Mouse (Mus musculus): ENCODE data around the gene Rab42. TPM values are rescaled to one million over a fixed set of nuclear protein-coding genes. Genes with fewer than 3 reads are reported as not detected.

Gene Rab42
- polyA plus RNA-seq, 1 experiment from 2014 or later: 3.0 TPM

DNA sequence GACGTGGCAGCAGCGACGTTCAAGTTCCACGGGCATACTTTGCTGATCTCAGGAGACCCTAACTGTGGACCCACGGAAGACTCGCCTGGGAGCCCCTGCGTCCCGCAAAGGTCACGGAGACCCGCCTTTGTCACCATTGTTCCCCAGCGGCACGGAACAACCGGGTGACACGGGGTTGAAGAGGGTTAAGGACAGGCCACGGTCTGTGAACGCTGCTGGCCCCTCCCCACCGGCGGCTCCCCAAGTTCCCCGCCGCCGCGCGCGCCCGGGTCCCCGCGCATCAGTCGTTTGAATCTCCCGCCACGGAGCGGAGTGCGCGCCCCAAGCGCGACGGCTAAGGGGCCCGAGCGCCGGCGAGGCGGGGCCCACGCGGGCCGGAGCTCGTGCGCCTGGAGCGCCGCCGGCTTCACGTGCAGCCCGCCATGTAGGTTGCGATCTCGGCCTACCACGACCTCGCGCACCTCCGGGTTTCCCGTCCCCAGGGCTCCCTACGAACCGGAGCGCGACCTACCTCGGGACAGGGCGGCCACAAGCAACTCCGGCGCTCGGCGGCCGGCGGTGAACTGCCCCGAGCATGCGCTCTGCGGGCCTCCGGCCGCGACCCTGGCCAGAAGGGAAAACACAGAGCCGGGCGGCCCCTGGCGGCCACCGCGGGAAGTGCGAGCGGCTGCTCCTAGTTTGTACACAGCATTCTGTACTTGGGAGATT lies 42.1 kb upstream of the Rab42 start:
- H3K27ac ChIP-seq (ENCODE audit: low read depth, low read length): no peak overlapping the region; the same call in 1 of the 2 replicates
- ATAC-seq (ENCODE audit: low read depth): peak; percentile 89
- WGBS: under 1% methylated on average over 80 of the region's 83 CpGs
- H3K36me3 ChIP-seq (ENCODE audit: control insufficient read depth, insufficient read depth, low read length): no peaks in the 10 kb centered on the region
- H3K4me2 ChIP-seq (ENCODE audit: low read depth, low read length): peak overlapping the region; percentile 98
- H3K4me3 ChIP-seq (ENCODE audit: low read depth, low read length): peak overlapping the region; percentile 79
- H3K9ac ChIP-seq (replicated peaks; ENCODE audit: low read depth, low read length): peak overlapping the region; percentile 77
- H3K27me3 ChIP-seq (ENCODE audit: control insufficient read depth, insufficient read depth, low read length): no peaks in the 10 kb centered on the region
- H3K9me3 ChIP-seq (ENCODE audit: control insufficient read depth, low read length): no peaks in the 10 kb centered on the region
- peaks cover 13% of the 10 kb centered on the region for H3K4me1 ChIP-seq (ENCODE audit: control insufficient read depth, insufficient read depth, low read length)

DNA sequence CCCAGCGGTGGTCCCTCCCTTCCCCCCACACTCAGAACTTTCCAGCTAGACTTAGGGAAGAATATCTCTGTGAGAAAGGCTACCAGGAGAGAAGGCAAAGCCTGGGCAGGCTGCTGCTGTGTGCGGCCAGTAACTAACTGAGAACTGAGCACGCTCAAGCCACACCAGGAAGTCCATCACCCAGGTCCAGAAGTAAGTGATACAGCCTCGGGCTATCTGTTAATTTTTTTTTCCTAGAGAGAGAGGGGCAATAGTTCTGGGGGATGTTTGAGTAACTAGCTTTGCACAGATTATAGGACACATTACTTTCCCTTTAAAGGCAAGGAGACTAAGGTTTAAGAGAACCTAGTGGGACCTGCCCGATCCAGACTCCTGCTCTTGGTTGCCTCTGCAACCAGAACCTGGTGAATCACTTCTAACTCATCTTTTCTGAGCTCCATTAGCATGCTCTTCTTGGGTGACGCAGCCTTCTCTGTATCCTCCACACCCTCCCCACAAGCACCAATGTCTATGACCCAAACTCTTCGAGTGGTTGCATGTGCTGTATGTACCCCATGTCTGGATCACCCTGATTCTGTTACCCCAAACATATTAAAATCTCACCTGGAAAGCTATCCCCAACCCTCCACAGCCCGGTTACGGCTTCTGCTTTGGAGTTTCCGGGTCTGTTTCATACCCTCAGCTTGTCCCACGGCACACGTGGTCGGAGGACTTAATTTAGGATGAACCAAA lies 41.4 kb upstream of the Rab42 start:
- H3K36me3 ChIP-seq (ENCODE audit: control insufficient read depth, insufficient read depth, low read length): no peaks in the 10 kb centered on the region
- H3K4me3 ChIP-seq (ENCODE audit: low read depth, low read length): peak overlapping the region; percentile 79
- no peak overlapping the region for H3K27ac ChIP-seq (ENCODE audit: low read depth, low read length)
- H3K4me1 ChIP-seq (ENCODE audit: control insufficient read depth, insufficient read depth, low read length): peaks cover 13% of the 10 kb centered on the region
- H3K4me2 ChIP-seq (ENCODE audit: low read depth, low read length): peak overlapping the region; percentile 98
- H3K9ac ChIP-seq (replicated peaks; ENCODE audit: low read depth, low read length): peak overlapping the region; percentile 77; the same call in 1 of the 2 replicates
- WGBS: 10% methylated on average over 13 of the region's 13 CpGs
- ATAC-seq (ENCODE audit: low read depth): no peak
- no peaks in the 10 kb centered on the region for H3K27me3 ChIP-seq (ENCODE audit: control insufficient read depth, insufficient read depth, low read length)
- H3K9me3 ChIP-seq (ENCODE audit: control insufficient read depth, low read length): no peaks in the 10 kb centered on the region

DNA sequence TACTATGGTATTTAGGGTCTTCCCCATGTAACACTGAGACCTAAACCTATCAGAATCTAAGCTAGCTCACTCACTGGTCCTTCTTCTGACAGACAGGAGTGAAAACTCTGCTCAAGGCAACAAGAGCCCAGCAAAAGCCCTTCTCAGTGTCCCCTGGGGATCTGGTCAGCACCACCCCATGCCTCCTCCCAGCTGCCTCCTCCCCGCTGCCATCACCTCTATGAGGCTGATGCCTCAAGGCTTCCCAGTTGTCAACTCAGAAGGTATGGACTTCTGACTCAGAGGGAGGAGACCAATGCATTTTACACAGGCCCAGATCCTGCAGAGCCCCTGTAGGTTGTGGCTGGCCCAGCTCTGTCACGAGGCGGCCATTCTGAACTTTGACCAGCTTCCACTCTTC lies 38.3 kb upstream of the Rab42 start:
- WGBS: 91% methylated on average over 3 of the region's 3 CpGs
- Histone ChIP-seq H3K4me2 (ENCODE audit: low read depth, low read length) (no peak overlapping the region), H3K9me3 (ENCODE audit: control insufficient read depth, low read length) (no peaks in the 10 kb centered on the region), H3K36me3 (ENCODE audit: control insufficient read depth, insufficient read depth, low read length) (no peaks in the 10 kb centered on the region), H3K27ac (ENCODE audit: low read depth, low read length) (no peak overlapping the region), H3K4me1 (ENCODE audit: control insufficient read depth, insufficient read depth, low read length) (peaks cover 13% of the 10 kb centered on the region), H3K9ac (replicated peaks; ENCODE audit: low read depth, low read length) (no peak overlapping the region), H3K4me3 (ENCODE audit: low read depth, low read length) (no peak overlapping the region), H3K27me3 (ENCODE audit: control insufficient read depth, insufficient read depth, low read length) (no peaks in the 10 kb centered on the region)
- ATAC-seq (ENCODE audit: low read depth): no peak

DNA sequence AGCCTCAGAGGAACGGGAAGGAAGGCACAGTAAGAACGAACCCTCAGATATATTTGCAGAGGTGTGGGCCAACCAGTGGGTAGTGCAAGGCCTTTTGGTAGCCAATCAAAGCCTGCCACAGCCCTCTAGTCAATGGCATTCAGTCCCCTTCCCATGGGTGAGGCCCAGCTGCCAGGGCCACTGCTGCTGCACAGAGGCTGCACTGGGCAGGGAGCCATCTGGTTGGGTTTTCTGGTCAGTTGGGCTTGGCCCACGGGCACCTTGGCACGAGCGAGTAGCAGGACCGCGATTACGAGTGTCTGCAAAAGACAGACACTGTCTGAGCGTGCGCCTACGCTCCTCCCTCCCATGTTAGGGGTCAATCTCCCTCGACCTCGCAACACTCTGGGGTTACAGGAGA lies 35.8 kb upstream of the Rab42 start:
- Histone ChIP-seq H3K27ac (ENCODE audit: low read depth, low read length) (no peak overlapping the region), H3K9me3 (ENCODE audit: control insufficient read depth, low read length) (no peaks in the 10 kb centered on the region), H3K36me3 (ENCODE audit: control insufficient read depth, insufficient read depth, low read length) (peaks cover 9% of the 10 kb centered on the region), H3K4me2 (ENCODE audit: low read depth, low read length) (no peak overlapping the region), H3K4me1 (ENCODE audit: control insufficient read depth, insufficient read depth, low read length) (peaks cover 3% of the 10 kb centered on the region; the same call in 1 of the 2 replicates), H3K9ac (replicated peaks; ENCODE audit: low read depth, low read length) (no peak overlapping the region), H3K27me3 (ENCODE audit: control insufficient read depth, insufficient read depth, low read length) (no peaks in the 10 kb centered on the region), H3K4me3 (ENCODE audit: low read depth, low read length) (no peak overlapping the region)
- WGBS: 94% methylated on average over 13 of the region's 13 CpGs
- no peak for ATAC-seq (ENCODE audit: low read depth)

DNA sequence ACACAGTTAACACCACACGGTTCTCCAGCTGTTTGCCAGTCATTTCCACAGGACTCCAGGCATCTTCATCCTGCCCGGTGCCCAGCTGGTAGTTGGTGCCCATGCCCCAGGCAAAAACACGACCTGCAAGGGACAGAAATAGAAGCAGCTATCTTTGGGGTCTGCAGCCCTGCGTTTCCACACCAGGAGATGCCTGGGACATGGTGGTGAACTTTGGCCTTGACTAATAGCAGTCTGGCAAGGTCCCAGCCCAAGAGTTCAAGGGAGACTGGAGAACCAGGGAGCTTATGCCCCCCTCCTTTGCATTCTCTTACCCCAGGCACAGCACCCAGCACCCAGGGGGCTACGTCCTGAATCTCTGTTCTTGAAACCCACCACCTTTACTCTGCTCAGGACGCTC lies 29.7 kb upstream of the Rab42 start:
- Histone ChIP-seq H3K9me3 (ENCODE audit: control insufficient read depth, low read length) (no peaks in the 10 kb centered on the region), H3K9ac (replicated peaks; ENCODE audit: low read depth, low read length) (no peak overlapping the region), H3K27me3 (ENCODE audit: control insufficient read depth, insufficient read depth, low read length) (no peaks in the 10 kb centered on the region), H3K4me2 (ENCODE audit: low read depth, low read length) (no peak overlapping the region), H3K27ac (ENCODE audit: low read depth, low read length) (no peak overlapping the region), H3K36me3 (ENCODE audit: control insufficient read depth, insufficient read depth, low read length) (peaks cover 12% of the 10 kb centered on the region), H3K4me1 (ENCODE audit: control insufficient read depth, insufficient read depth, low read length) (peaks cover 10% of the 10 kb centered on the region), H3K4me3 (ENCODE audit: low read depth, low read length) (no peak overlapping the region)
- WGBS: 93% methylated on average over 6 of the region's 6 CpGs
- no peak for ATAC-seq (ENCODE audit: low read depth)

DNA sequence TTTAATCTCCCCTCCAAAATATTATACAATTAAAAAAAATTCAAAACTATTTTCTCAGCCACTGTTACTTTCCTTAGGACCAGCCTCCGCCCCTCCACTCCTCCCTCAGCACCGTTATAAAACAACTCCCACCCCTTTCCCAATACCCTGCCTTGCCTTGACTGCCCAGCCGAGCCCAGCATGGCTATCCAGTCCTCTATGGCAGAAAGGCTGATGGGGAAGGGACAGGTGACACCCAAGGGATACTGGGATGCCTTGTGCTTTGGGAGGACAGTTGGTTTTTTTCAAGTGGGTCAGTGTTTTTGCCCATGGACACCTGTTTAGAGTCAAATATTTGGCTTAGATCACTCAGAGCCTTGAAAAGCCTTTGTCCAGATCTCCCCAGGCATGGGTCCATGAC lies 28.8 kb upstream of the Rab42 start:
- Histone ChIP-seq H3K9ac (replicated peaks; ENCODE audit: low read depth, low read length) (no peak overlapping the region), H3K4me1 (ENCODE audit: control insufficient read depth, insufficient read depth, low read length) (peaks cover 10% of the 10 kb centered on the region), H3K4me2 (ENCODE audit: low read depth, low read length) (no peak overlapping the region), H3K9me3 (ENCODE audit: control insufficient read depth, low read length) (no peaks in the 10 kb centered on the region), H3K27me3 (ENCODE audit: control insufficient read depth, insufficient read depth, low read length) (no peaks in the 10 kb centered on the region), H3K4me3 (ENCODE audit: low read depth, low read length) (no peak overlapping the region), H3K27ac (ENCODE audit: low read depth, low read length) (no peak overlapping the region), H3K36me3 (ENCODE audit: control insufficient read depth, insufficient read depth, low read length) (peaks cover 12% of the 10 kb centered on the region)
- no peak for ATAC-seq (ENCODE audit: low read depth)
- 65% methylated on average over 3 of the region's 3 CpGs for WGBS

DNA sequence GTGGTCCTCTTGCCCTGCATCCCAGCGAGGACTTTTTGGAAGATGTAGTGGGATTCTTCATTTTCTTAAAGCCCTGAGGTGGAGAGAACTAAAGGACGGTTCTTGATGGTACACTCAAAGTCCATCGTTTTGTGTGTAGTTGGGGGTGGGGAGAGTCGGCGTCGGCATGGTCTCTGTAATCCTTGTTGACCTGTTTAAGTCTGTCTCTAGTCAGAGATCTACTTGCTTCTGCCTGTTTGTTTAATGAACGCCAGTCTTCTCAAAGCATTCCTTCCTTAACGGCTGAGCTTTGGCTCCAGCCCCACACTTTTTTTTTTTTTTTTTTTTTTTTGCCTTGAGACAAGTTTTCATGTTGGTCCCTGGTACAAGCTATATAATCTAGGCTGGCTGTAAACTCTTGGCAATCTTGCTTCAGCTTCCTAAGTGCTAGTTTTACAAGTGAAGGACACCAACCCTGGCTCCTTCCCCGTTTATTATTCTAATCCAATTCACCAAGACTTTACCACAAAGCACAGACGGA lies 26.7 kb upstream of the Rab42 start:
- 9% methylated on average over 10 of the region's 10 CpGs for WGBS

DNA sequence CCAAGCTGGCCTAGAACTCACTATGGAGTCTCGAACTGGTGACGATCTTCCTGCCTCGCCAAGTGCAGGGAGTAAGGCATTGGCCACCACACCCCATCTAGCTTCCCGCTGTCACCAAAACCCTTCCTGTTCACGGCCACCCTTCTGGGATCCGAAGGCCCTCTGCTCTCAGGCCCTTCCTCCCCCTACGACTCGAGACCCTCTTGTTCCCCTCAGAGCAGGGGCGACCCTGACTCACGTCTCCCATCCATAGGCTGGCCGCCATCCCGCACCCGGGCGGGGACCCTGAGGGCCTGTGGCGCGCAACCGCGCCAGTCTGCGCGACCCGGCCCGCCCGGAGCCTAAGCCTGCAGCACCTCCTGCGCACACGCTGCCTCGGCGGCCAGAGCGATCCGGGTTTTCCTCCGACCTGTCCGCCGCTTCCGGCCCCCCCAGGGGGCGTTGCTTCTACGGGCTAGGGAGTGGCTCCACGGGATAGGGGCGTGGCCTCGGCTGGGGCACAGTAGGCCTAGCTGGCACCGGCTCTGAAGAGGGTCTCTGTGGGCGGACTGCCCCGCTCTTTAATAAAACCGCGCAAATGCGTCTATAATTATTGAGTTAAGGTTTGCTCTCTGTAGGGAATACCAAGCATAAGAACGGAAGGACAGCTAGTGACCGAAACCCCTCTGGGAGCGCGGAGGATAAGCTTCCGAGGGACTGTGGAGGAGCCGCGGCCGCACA lies 26.1 kb upstream of the Rab42 start, which contains the start of gene Trnau1ap:
Trnau1ap (minus strand) TSS at position 424 of the 720 bp plus-strand sequence.
- peaks cover 10% of the 10 kb centered on the region for H3K4me1 ChIP-seq (ENCODE audit: control insufficient read depth, insufficient read depth, low read length)
- peak; percentile 97 for ATAC-seq (ENCODE audit: low read depth)
- WGBS: under 1% methylated on average over 51 of the region's 52 CpGs
- peak within 1 kb of the TSS; percentile 59 for H3K4me2 ChIP-seq (ENCODE audit: low read depth, low read length)
- H3K27me3 ChIP-seq (ENCODE audit: control insufficient read depth, insufficient read depth, low read length): no peaks in the 10 kb centered on the region
- peaks cover 6% of the 10 kb centered on the region for H3K36me3 ChIP-seq (ENCODE audit: control insufficient read depth, insufficient read depth, low read length)
- H3K27ac ChIP-seq (ENCODE audit: low read depth, low read length): peak within 1 kb of the TSS; percentile 85
- peak within 1 kb of the TSS; percentile 81 for H3K4me3 ChIP-seq (ENCODE audit: low read depth, low read length)
- peak within 1 kb of the TSS; percentile 93 for H3K9ac ChIP-seq (replicated peaks; ENCODE audit: low read depth, low read length)
- H3K9me3 ChIP-seq (ENCODE audit: control insufficient read depth, low read length): no peaks in the 10 kb centered on the region

More for the DNA sequence above, 26.7 kb upstream of the Rab42 start:
- H3K9me3 ChIP-seq (ENCODE audit: control insufficient read depth, low read length): no peaks in the 10 kb centered on the region
- peak overlapping the region; percentile 59 for H3K4me2 ChIP-seq (ENCODE audit: low read depth, low read length)
- peaks cover 12% of the 10 kb centered on the region for H3K36me3 ChIP-seq (ENCODE audit: control insufficient read depth, insufficient read depth, low read length)
- no peaks in the 10 kb centered on the region for H3K27me3 ChIP-seq (ENCODE audit: control insufficient read depth, insufficient read depth, low read length)
- peak overlapping the region; percentile 81 for H3K4me3 ChIP-seq (ENCODE audit: low read depth, low read length)
- H3K4me1 ChIP-seq (ENCODE audit: control insufficient read depth, insufficient read depth, low read length): peaks cover 10% of the 10 kb centered on the region
- H3K27ac ChIP-seq (ENCODE audit: low read depth, low read length): peak overlapping the region; percentile 85; the same call in 1 of the 2 replicates
- peak overlapping the region; percentile 93 for H3K9ac ChIP-seq (replicated peaks; ENCODE audit: low read depth, low read length)
- ATAC-seq (ENCODE audit: low read depth): 0 out of 2 replicates have a peak, but pooled peaks have one; percentile 7

Measured in neural tube, embryonic 14.5 days (tissue).